Mouse (Mus musculus): ENCODE measurements around the gene Des. TPM values are rescaled to one million over a fixed set of nuclear protein-coding genes. Genes with fewer than 3 reads are reported as not detected.

The Des gene
- polyA plus RNA-seq, 1 experiment: 3.2 TPM

DNA sequence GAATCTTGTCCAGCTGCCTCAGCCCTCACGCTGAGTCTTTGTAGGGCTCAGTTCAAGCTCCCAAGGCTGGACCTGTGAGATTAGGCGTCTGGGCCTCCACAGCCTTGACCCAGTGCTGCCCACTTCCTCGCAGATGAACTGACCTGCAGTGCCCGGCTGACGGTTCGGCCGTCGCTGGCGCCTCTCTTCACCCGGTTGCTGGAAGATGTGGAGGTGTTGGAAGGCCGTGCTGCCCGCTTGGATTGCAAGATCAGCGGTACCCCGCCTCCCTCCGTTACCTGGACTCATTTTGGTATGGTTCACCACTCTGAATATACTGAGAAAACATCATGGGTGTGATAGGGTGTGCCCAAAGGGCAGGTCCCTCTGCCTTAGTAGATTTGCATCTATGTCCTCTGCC is 46.0 kb downstream of the Des start:
- Histone ChIP-seq H3K4me1 (ENCODE audit: control insufficient read depth, insufficient read depth, low read length) (no peaks in the 10 kb centered on the region), H3K4me3 (ENCODE audit: insufficient read depth, low read length) (no peak overlapping the region), H3K27ac (ENCODE audit: insufficient read depth, low read length) (no peak overlapping the region)
- TF ChIP-seq CTCF (IDR thresholded peaks at IDR 0.05; ENCODE audit: extremely low read depth, insufficient read depth, low read length) (no peak), POLR2A (IDR thresholded peaks at IDR 0.05; ENCODE audit: extremely low read depth, insufficient read depth, low read length) (no peak)

- Histone ChIP-seq H3K4me3 (ENCODE audit: insufficient read depth, low read length) (no peak overlapping the region), H3K4me1 (ENCODE audit: control insufficient read depth, insufficient read depth, low read length) (no peaks in the 10 kb centered on the region), H3K27ac (ENCODE audit: insufficient read depth, low read length) (no peak overlapping the region)
- no peak for TF ChIP-seq POLR2A (IDR thresholded peaks at IDR 0.05; ENCODE audit: extremely low read depth, insufficient read depth, low read length)
- TF ChIP-seq CTCF (IDR thresholded peaks at IDR 0.05; ENCODE audit: extremely low read depth, insufficient read depth, low read length): no peak
Observed at GRCm38 (mm10) chr1:75407056-75407455, 46.9 kb downstream of the Des start.

GRCm38 (mm10) chr1:75408210-75408609 is 48.1 kb downstream of the Des start:
- no peaks in the 10 kb centered on the region for H3K4me1 ChIP-seq (ENCODE audit: control insufficient read depth, insufficient read depth, low read length)
- no peak overlapping the region for H3K27ac ChIP-seq (ENCODE audit: insufficient read depth, low read length)
- TF ChIP-seq CTCF (IDR thresholded peaks at IDR 0.05; ENCODE audit: extremely low read depth, insufficient read depth, low read length) (no peak), POLR2A (IDR thresholded peaks at IDR 0.05; ENCODE audit: extremely low read depth, insufficient read depth, low read length) (no peak)
- H3K4me3 ChIP-seq (ENCODE audit: insufficient read depth, low read length): no peak overlapping the region

GRCm38 (mm10) chr1:75409950-75410349 is 49.8 kb downstream of the Des start:
- TF ChIP-seq CTCF (IDR thresholded peaks at IDR 0.05; ENCODE audit: extremely low read depth, insufficient read depth, low read length): no peak
- TF ChIP-seq POLR2A (IDR thresholded peaks at IDR 0.05; ENCODE audit: extremely low read depth, insufficient read depth, low read length): no peak
- Histone ChIP-seq H3K27ac (ENCODE audit: insufficient read depth, low read length) (no peak overlapping the region), H3K4me3 (ENCODE audit: insufficient read depth, low read length) (no peak overlapping the region), H3K4me1 (ENCODE audit: control insufficient read depth, insufficient read depth, low read length) (no peaks in the 10 kb centered on the region)

DNA sequence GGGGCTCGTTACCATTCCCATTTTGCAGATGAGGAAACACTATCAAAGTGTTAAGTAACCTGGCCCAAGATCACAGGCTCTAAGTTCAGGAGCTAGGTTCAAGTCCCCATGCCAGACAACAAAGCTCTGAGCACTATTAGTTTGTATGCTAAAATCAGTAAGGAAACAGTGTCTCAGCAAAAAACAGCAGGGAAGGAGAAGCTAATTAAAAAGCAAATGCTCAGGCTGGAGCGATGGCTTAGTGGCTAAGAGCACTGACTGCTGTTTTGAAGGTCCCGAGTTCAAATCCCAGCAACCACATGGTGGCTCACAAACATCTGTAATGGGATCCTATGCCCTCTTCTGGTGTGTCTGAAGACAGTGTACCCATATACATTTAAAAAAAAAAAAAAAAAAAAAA is 52.1 kb downstream of the Des start:
- Histone ChIP-seq H3K27ac (ENCODE audit: insufficient read depth, low read length) (no peak overlapping the region), H3K4me3 (ENCODE audit: insufficient read depth, low read length) (no peak overlapping the region), H3K4me1 (ENCODE audit: control insufficient read depth, insufficient read depth, low read length) (no peaks in the 10 kb centered on the region)
- TF ChIP-seq POLR2A (IDR thresholded peaks at IDR 0.05; ENCODE audit: extremely low read depth, insufficient read depth, low read length) (no peak), CTCF (IDR thresholded peaks at IDR 0.05; ENCODE audit: extremely low read depth, insufficient read depth, low read length) (no peak)

GRCm38 (mm10) chr1:75413749-75414148 is 53.6 kb downstream of the Des start:
- Histone ChIP-seq H3K27ac (ENCODE audit: insufficient read depth, low read length) (no peak overlapping the region), H3K4me3 (ENCODE audit: insufficient read depth, low read length) (no peak overlapping the region), H3K4me1 (ENCODE audit: control insufficient read depth, insufficient read depth, low read length) (no peaks in the 10 kb centered on the region)
- TF ChIP-seq CTCF (IDR thresholded peaks at IDR 0.05; ENCODE audit: extremely low read depth, insufficient read depth, low read length) (peak; percentile 57), POLR2A (IDR thresholded peaks at IDR 0.05; ENCODE audit: extremely low read depth, insufficient read depth, low read length) (no peak)

Other genes starting within 250 kb of the Des start
- 2.0 and 2.2 TPM in 2 replicates for gene Nhej1, start 235.1 kb upstream of the Des start, polyA plus RNA-seq (2012; rRNA removed)
- 1.7 and 1.9 TPM in 2 replicates for gene Slc23a3, start 226.4 kb upstream of the Des start, polyA plus RNA-seq (2012; rRNA removed)
- 36.9 TPM in 2 replicates for gene Cnppd1, start 217.6 kb upstream of the Des start, polyA plus RNA-seq (2012; rRNA removed)
- 227 and 233 TPM in 2 replicates for gene Retreg2, start 217.6 kb upstream of the Des start, polyA plus RNA-seq (2012; rRNA removed)
- gene Zfand2b, start 191.7 kb upstream of the Des start, polyA plus RNA-seq (2012; rRNA removed): 64.3 and 64.9 TPM in 2 replicates
- gene Abcb6, start 179.9 kb upstream of the Des start, polyA plus RNA-seq (2012; rRNA removed): 23.8 and 25.7 TPM in 2 replicates
- 47.4 and 54.1 TPM in 2 replicates for gene Ankzf1, start 168.2 kb upstream of the Des start, polyA plus RNA-seq (2012; rRNA removed)
- 124 and 129 TPM in 2 replicates for gene Atg9a, start 168.1 kb upstream of the Des start, polyA plus RNA-seq (2012; rRNA removed)
- 20.4 and 21.2 TPM in 2 replicates for gene Glb1l, start 149.5 kb upstream of the Des start, polyA plus RNA-seq (2012; rRNA removed)
- gene Stk16, start 149.5 kb upstream of the Des start, polyA plus RNA-seq (2012; rRNA removed): 159 and 172 TPM in 2 replicates
- 345 and 362 TPM in 2 replicates for gene Tuba4a, start 140.5 kb upstream of the Des start, polyA plus RNA-seq (2012; rRNA removed)
- not detected in 2 replicates for gene A630095N17Rik, start 128.2 kb upstream of the Des start, polyA plus RNA-seq (2012; rRNA removed)
- gene Dnajb2, start 123.9 kb upstream of the Des start, polyA plus RNA-seq (2012; rRNA removed): 104 and 115 TPM in 2 replicates
- 405 TPM in 2 replicates for gene Ptprn, start 95.8 kb upstream of the Des start, polyA plus RNA-seq (2012; rRNA removed)
- 138 and 162 TPM in 2 replicates for gene Resp18, start 81.9 kb upstream of the Des start, polyA plus RNA-seq (2012; rRNA removed)
- 73.6 and 74.4 TPM in 2 replicates for gene Dnpep, start 42.3 kb upstream of the Des start, polyA plus RNA-seq (2012; rRNA removed)
- gene Speg, start 15.0 kb downstream of the Des start, polyA plus RNA-seq (2012; rRNA removed): 164 and 170 TPM in 2 replicates
- 103 and 104 TPM in 2 replicates for gene Gmppa, start 75.6 kb downstream of the Des start, polyA plus RNA-seq (2012; rRNA removed)
- 4.6 and 8.3 TPM in 2 replicates for gene Asic4, start 90.1 kb downstream of the Des start, polyA plus RNA-seq (2012; rRNA removed)
- gene Chpf, start 119.0 kb downstream of the Des start, polyA plus RNA-seq (2012; rRNA removed): 78.0 and 81.6 TPM in 2 replicates
- 103 and 108 TPM in 2 replicates for gene Tmem198, start 119.2 kb downstream of the Des start, polyA plus RNA-seq (2012; rRNA removed)
- 32.9 and 34.5 TPM in 2 replicates for gene Obsl1, start 146.1 kb downstream of the Des start, polyA plus RNA-seq (2012; rRNA removed)
- 88.7 and 90.3 TPM in 2 replicates for gene Inha, start 146.7 kb downstream of the Des start, polyA plus RNA-seq (2012; rRNA removed)
- 36.2 and 37.8 TPM in 2 replicates for gene Stk11ip, start 161.2 kb downstream of the Des start, polyA plus RNA-seq (2012; rRNA removed)
- gene Slc4a3, start 185.9 kb downstream of the Des start, polyA plus RNA-seq (2012; rRNA removed): 121 and 131 TPM in 2 replicates

All from cortical plate, adult 2 months (tissue).